Mouse (Mus musculus) cerebellum, postnatal 4 days (tissue): ENCODE data around the gene Gfy.

Experiments
- DNase-seq, 2 experiments: peaks; one replicate each; pipeline ENCODE4 v3.0.0; 2022; ENCODE audit warnings: low spot score in 2 of 2, mixed read lengths in 1 of 2

The Gfy gene

DNA sequence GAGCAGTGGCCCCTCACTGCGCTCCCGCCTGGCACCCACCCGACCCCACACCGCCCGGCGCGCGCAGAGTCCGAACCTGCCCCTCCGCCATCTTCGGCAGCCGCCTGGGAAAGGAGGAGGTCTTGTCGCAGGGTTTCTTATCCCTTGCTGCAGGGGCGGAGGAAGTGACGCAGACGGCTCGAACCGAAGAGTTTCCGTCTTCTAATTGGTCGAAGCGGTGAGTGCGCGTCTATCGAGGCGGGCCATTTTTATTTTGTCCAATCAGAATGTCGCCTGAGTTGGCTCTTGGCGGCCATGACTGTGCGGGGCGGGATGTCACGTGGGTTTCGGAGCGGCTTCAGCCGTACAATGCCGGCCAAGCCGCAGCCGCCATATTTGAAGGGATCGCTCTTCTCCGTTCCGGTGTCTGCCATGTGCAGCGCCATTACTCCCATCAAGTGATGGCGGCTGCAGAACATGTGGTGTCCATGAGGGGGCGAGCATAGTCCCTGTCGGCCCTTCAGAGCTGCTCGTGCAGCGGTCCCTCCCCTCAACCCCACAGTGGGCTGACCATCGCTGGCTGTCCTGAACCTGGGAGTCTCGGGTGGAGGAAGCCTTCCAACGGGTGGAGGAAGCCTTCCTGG, 50.6 kb downstream of the Gfy start, which contains the start of gene Rpl13a:
Gene Rpl13a, minus strand, starts transcription at position 138 of the 623 bp plus-strand sequence.
- DNase-seq = peak; percentile 88 to 97

DNA sequence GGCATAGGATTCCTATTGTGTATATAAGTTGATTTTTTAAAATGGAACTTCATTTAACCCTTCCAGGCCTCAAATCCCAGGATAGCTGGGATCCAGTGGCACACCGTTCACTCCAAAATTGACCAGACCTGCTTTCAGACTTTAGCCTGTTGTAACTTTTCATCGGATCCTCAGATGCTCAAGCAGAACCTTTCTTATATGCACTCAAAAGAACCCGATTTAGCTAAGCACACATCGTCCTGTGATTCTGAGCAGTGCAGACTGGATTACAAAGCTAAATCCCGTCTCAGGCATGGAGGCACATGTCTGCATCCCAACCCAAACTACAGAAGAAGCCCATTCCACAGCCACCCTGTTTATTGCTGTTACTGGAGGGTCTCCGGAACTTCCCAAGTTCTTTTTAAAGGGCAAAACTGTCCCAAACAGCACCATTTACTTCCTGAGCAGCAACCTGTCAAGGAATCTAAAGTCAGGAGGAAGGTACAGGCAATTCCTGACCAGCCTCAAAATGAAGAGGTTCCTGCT, 51.6 kb downstream of the Gfy start:
- DNase-seq = no peak

DNA sequence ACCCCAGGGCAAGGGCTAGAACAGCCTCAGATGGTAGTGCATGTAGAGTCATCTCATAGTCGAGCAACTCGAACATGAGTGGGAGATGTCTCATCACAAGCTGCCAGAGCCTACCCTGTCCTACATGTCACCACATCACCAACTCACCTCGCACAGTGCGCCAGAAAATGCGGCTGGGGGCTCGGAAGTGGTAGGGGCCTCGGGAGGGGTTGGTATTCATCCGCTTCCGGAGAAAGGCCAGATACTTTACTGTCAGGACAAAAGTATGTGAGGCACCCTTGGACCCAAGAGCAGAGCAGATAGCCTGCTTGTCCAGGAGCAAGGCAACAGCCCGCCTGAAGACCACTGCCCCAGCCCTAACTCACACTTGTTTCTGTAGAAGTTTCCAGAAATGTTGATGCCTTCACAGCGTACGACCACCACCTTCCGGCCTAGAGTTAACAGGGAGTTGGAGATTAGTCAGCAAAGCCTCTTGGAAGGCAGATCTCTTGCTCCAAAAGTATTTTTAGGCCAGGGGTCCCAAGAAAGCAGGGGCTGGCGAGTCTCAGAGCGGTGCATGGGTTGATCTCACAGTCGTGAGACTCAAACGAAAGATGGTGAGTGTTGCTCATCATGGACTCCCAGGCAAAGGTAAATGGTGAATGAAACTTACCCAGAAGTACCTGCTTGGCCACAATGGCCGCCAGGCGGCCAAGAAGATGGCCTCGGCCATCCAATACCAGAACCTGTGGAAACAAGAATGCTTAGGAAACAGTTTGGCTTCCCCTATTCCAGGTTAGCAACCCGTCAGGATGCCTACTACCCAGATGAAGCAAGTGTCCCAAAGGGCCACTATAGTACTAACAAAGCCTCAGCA, 52.3 kb downstream of the Gfy start:
- DNase-seq = no peak
